ENCODE assay signal across 36 mouse cellular contexts in the genomic region with DNA sequence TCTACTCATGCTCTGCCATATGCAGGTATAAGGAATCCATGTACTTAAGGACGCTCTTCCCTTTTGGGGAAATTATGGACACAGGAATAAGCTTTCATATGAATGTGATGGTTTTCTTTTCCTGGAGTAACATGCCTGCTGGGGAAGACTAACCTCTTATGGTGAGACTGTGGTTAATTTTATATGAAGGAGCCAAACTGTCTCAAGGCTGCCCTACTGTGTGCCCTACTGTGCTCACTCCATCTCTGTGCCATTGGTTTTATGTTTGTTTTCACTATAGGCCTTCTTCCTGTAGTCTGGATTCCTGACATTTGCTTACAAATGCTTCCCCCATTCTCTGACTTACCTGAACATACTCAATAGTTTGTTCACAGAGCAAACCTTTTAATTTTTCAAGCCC. TPM values are rescaled to one million over a fixed set of nuclear protein-coding genes. Genes with fewer than 3 reads are reported as not detected.
"Had no signal": no experiment of that assay in that cellular context is flagged by ENCODE, and none has a peak within 500 bp of the region (broad histone marks: within the 10 kb centered on the region; RNA-seq: fewer than 3 reads in every experiment).

No protein-coding gene starts in this region.

- H3K9ac ChIP-seq: heart, embryonic 12.5 days; heart, embryonic 13.5 days; heart, embryonic 15.5 days; hindbrain, embryonic 12.5 days; hindbrain, embryonic 13.5 days; hindbrain, embryonic 14.5 days; hindbrain, embryonic 15.5 days; intestine, embryonic 15.5 days; kidney, embryonic 15.5 days had no signal

- H3K27me3 ChIP-seq: heart, embryonic 12.5 days; heart, embryonic 13.5 days; heart, embryonic 15.5 days; hindbrain, embryonic 12.5 days; hindbrain, embryonic 13.5 days; hindbrain, embryonic 15.5 days; intestine, embryonic 15.5 days; kidney, embryonic 15.5 days had no signal

- H3K4me3 ChIP-seq: heart, embryonic 12.5 days; heart, embryonic 13.5 days; heart, embryonic 15.5 days; hindbrain, embryonic 10.5 days; hindbrain, embryonic 12.5 days; hindbrain, embryonic 13.5 days; hindbrain, embryonic 15.5 days; intestine, embryonic 15.5 days; kidney, embryonic 15.5 days; layer of hippocampus, adult 2 months; left cerebral cortex, adult 2 months had no signal

- H3K4me1 ChIP-seq: intestine, embryonic 15.5 days; kidney, embryonic 15.5 days had no signal

- H3K9me3 ChIP-seq: heart, embryonic 15.5 days; hindbrain, embryonic 12.5 days; hindbrain, embryonic 15.5 days; intestine, embryonic 15.5 days; kidney, embryonic 15.5 days had no signal

- DNase-seq: heart, postnatal 10 days; heart, postnatal 14 days; heart, postnatal 36 days; heart, postnatal 4 days; kidney, adult 11 months; kidney, adult 18-20 months; kidney, adult 2 months; kidney, adult 8-10 months; kidney, adult 9 months; kidney, postnatal 10 days; kidney, postnatal 14 days; kidney, postnatal 25 days; kidney, postnatal 36 days; kidney, postnatal 4 days; layer of hippocampus, adult 9-11 months; layer of hippocampus, postnatal 36 days had no signal

- ATAC-seq: hindbrain, embryonic 16.5 days; hindbrain, postnatal 0 days; inflammation-experienced regulatory T-cells, adult 6 months; intestine, embryonic 15.5 days; intestine, embryonic 16.5 days; intestine, postnatal 0 days had no signal

- H3K36me3 ChIP-seq: heart, embryonic 12.5 days; heart, embryonic 13.5 days; heart, embryonic 15.5 days; hindbrain, embryonic 10.5 days; hindbrain, embryonic 12.5 days; hindbrain, embryonic 13.5 days; hindbrain, embryonic 15.5 days; intestine, embryonic 15.5 days; kidney, embryonic 15.5 days had no signal

- H3K4me2 ChIP-seq: heart, embryonic 11.5 days; heart, embryonic 12.5 days; heart, embryonic 13.5 days; heart, embryonic 15.5 days; hindbrain, embryonic 12.5 days; hindbrain, embryonic 13.5 days; hindbrain, embryonic 14.5 days; hindbrain, embryonic 15.5 days; intestine, embryonic 15.5 days; kidney, embryonic 15.5 days had no signal

- H3K27ac ChIP-seq: heart, embryonic 13.5 days; heart, embryonic 15.5 days; hindbrain, embryonic 10.5 days; hindbrain, embryonic 12.5 days; hindbrain, embryonic 13.5 days; hindbrain, embryonic 14.5 days; hindbrain, embryonic 15.5 days; hindbrain, postnatal 0 days; intestine, embryonic 15.5 days; kidney, embryonic 15.5 days; kidney, postnatal 0 days; layer of hippocampus, adult 2 months; left cerebral cortex, adult 2 months had no signal

RNA-seq across cellular contexts. Expression of a gene that starts 13.9 kb away (rescaled TPM):
- total RNA-seq: hematopoietic stem cell, adult 5-6 weeks had no signal
